Mouse (Mus musculus) olfactory bulb, adult 2 months (tissue): ENCODE results near the gene Gm6583. TPM values are rescaled to one million over a fixed set of nuclear protein-coding genes. Genes with fewer than 3 reads are reported as not detected.

Source experiments
- H3K27ac ChIP-seq: fragments of 200-500 bp; 2 replicates; pipeline ENCODE4 v1.5.1; 2012; ENCODE audit warnings: low read depth, low read length; ENCODE audit not compliant: insufficient read depth
- H3K4me1 ChIP-seq: fragments of 200-500 bp; 2 replicates; pipeline ENCODE4 v1.6.1; 2012; ENCODE audit warnings: low read length; ENCODE audit not compliant: control insufficient read depth, insufficient read depth
- H3K4me3 ChIP-seq: fragments of 200-500 bp; 2 replicates; pipeline ENCODE4 v1.5.1; 2012; ENCODE audit warnings: mild to moderate bottlenecking, low read depth, low read length, moderate library complexity; ENCODE audit not compliant: insufficient read depth
- CTCF ChIP-seq: fragments of 200-500 bp; IDR thresholded peaks from 2 replicates; pipeline ENCODE4 v1.5.1; 2012; ENCODE audit warnings: low read depth, mild to moderate bottlenecking, low read length, moderate library complexity; ENCODE audit not compliant: insufficient read depth
- POLR2A ChIP-seq: fragments of 200-500 bp; IDR thresholded peaks from 2 replicates; pipeline ENCODE4 v1.6.1; 2012; ENCODE audit warnings: mild to moderate bottlenecking, low read depth, low read length, moderate library complexity; ENCODE audit not compliant: insufficient read depth
- WGBS: fragments of 180-500 bp; shearing (Covaris S2); methylation state at CpG from one replicate; pipeline ENCODE4 v1.1.7; 2018; 5-methylcytosine and 5-hydroxymethylcytosine counted together
- polyA plus RNA-seq: library from polyadenylated mRNA; stranded (reverse); fragments of >200 nt; gene quantifications from 2 replicates; pipeline ENCODE4 v1.2.4, GENCODE M21; 2012; ENCODE audit warnings: low replicate concordance; ENCODE audit not compliant: missing spikeins, insufficient read depth, insufficient read length

The Gm6583 gene
- polyA plus RNA-seq, 1 experiment = not detected

- H3K4me3 ChIP-seq = no peak overlapping the region
- H3K27ac ChIP-seq = no peak overlapping the region
- no peaks in the 10 kb centered on the region for H3K4me1 ChIP-seq
- TF ChIP-seq CTCF (0 out of 2 replicates have a peak, but pooled peaks have one; percentile 39), POLR2A (no peak)
- WGBS = 21% methylated on average over 2 of the region's 2 CpGs
Observed at GRCm38 (mm10) chr5:112335473-112335872, 20.4 kb downstream of the Gm6583 start.

DNA sequence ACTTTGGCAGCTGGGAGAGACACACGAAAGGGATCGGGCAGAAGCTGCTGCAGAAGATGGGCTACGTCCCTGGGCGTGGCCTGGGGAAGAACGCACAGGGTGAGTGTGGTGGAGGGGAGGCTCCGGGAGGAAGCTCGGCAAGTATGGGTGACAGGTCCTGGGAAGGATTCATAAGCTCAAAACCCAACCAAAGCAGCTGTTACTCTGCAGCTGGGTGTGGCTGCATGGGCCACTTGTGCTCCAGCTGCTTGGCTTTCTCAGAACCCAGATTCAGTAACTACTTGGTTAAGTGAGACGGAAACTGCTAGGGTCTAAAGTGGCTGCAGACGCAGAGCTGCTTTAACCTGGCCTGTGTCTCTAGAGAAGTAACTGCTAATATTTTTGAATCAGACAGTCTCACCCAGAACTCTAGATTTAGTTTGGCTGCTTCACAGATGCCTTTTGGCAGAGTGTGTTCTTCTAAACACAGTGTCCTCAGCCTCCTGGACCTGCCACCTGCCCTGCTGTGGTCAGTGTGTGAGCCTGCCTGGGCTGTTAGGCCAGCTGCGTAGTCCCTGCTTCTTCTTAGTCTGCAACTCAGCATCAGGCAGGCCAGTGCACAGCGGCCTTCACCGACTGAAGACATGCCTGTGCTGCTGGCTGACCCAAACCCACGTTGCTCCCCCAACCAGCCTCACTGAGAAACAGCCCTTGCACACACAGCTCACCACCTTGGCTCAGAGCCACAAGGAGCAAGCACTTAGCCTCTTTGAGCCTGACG is 25.8 kb downstream of the Gm6583 start:
- no peak overlapping the region for H3K27ac ChIP-seq
- TF ChIP-seq POLR2A (no peak), CTCF (no peak)
- no peak overlapping the region for H3K4me3 ChIP-seq
- WGBS = 90% methylated on average over 14 of the region's 14 CpGs
- H3K4me1 ChIP-seq = peaks cover 17% of the 10 kb centered on the region

GRCm38 (mm10) chr5:112327854-112328253 is 28.0 kb downstream of the Gm6583 start:
- Histone ChIP-seq H3K4me3 (no peak overlapping the region), H3K4me1 (peaks cover 17% of the 10 kb centered on the region), H3K27ac (no peak overlapping the region)
- TF ChIP-seq POLR2A = no peak
- TF ChIP-seq CTCF = no peak
- WGBS = 86% methylated on average over 15 of the region's 15 CpGs

DNA sequence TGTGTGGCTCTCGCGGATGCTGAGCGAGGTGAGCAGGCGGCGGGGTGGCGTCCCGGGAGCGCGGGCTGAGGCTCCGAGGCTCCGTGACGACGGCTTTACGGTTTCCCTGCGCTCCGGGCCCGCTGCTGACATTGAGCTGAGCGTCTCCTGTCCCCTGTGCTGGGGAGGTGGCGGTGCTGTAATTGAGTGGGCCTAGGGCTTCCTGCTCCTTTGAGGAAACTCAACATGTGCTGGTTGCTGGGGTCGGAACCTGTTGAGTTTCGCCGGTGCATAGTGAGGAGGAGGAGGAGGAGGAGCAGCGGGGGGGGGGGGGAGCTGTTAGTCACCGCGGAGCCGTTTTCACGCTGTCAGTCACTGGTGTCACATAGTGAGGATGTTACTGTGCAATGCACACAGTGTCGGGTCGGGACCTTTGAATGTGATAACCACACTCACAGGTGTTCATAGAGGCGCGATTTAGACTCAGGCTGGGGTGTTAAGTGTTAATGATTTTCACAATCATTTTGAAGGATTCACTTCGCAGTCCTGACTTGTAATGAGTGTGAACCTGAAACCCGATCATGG is 29.3 kb downstream of the Gm6583 start:
- Histone ChIP-seq H3K27ac (no peak overlapping the region), H3K4me3 (peak overlapping the region; percentile 70), H3K4me1 (peaks cover 19% of the 10 kb centered on the region)
- WGBS = 2% methylated on average over 33 of the region's 33 CpGs
- no peak; the same call in 1 of the 2 replicates for TF ChIP-seq POLR2A
- no peak for TF ChIP-seq CTCF

DNA sequence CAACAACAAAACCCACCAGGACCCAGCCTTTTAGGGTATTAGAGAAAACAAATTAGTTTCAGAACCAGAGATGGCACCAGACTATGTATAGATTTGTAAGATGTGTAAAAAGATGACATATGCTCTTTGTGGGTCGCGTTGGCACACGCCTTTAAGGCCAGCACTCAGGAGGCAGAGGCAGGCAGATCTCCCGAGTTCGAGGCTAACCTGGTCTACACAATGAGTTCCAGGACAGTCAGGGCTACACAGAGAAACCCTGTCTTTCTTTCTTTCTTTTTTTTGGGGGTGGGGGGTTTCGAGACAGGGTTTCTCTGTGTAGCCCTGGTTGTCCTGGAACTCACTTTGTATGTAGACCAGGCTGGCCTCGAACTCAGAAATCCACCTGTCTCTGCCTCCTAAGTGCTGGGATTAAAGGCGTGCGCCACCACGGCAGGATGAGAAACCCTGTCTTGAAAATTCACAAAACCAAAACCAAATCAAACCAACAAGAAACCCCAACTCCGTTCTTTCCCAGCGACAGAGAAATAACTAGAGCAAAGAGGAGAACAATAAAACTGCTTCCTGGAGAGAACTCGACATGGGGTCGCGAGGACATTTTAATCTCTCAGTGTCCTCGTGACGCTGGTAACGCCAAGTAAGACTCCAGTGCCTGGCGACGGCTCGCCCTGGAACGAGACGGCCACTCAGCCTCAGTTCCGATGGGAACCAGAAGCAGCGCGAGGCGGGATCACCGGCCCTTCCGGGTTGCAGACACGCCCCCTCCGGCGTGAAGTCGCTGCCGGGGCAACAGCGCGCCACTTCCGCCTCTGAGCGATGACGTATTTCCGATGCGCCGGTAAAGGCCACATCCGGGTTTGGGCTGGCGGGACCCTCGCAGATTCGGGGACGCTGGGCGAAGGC is 30.0 kb downstream of the Gm6583 start, which contains the start of gene Tfip11:
Tfip11 (plus strand) TSS at position 813 of the 900 bp plus-strand sequence.
- peak within 1 kb of the TSS; percentile 52 for H3K27ac ChIP-seq
- peaks cover 24% of the 10 kb centered on the region for H3K4me1 ChIP-seq
- WGBS = 8% methylated on average over 48 of the region's 48 CpGs
- H3K4me3 ChIP-seq = peak within 1 kb of the TSS; percentile 70
- no peak for TF ChIP-seq CTCF
- TF ChIP-seq POLR2A = peak; percentile 77

GRCm38 (mm10) chr5:112324637-112325545 is 30.9 kb downstream of the Gm6583 start:
- 28% methylated on average over 24 of the region's 24 CpGs for WGBS
- H3K4me3 ChIP-seq = no peak overlapping the region
- peaks cover 33% of the 10 kb centered on the region for H3K4me1 ChIP-seq
- TF ChIP-seq CTCF = no peak
- no peak for TF ChIP-seq POLR2A
- H3K27ac ChIP-seq = no peak overlapping the region

GRCm38 (mm10) chr5:112323246-112323645 is 32.6 kb downstream of the Gm6583 start:
- H3K4me1 ChIP-seq = peaks cover 37% of the 10 kb centered on the region
- 89% methylated on average over 6 of the region's 6 CpGs for WGBS
- no peak for TF ChIP-seq POLR2A
- no peak overlapping the region for H3K4me3 ChIP-seq
- H3K27ac ChIP-seq = no peak overlapping the region

GRCm38 (mm10) chr5:112321376-112321775 is 34.5 kb downstream of the Gm6583 start:
- H3K4me1 ChIP-seq = peaks cover 27% of the 10 kb centered on the region
- 60% methylated on average over 4 of the region's 4 CpGs for WGBS
- peak overlapping the region; percentile 63 for H3K27ac ChIP-seq
- TF ChIP-seq POLR2A (no peak), CTCF (no peak)
- no peak overlapping the region for H3K4me3 ChIP-seq
